Mouse (Mus musculus) monocyte, adult 5-6 weeks (primary cell): Measurements from ENCODE around the gene Oaz2. TPM values are rescaled to one million over a fixed set of nuclear protein-coding genes. Genes with fewer than 3 reads are reported as not detected.
"Not testable (repeated sequence)": the region's sequence is repeated elsewhere in the genome, so short reads cannot be mapped to it uniquely, and the experiment has no call there.

Experiments used
- ATAC-seq: fragments of 153-309, 156-312 bp; replicated peaks from 2 replicates; pipeline ENCODE4 v1.8.0; 2017; ENCODE audit warnings: mild to moderate bottlenecking; ENCODE audit not compliant: low TSS enrichment, insufficient number of reproducible peaks, severe bottlenecking, poor library complexity, low FRiP score
- total RNA-seq: library from RNA; stranded (forward); fragments of 200-1000, 200-491, 200-594 nt; gene quantifications from 3 replicates; pipeline ENCODE4 v1.2.3, GENCODE M21; 2017

Oaz2 gene
- total RNA-seq, 1 experiment from 2014 or later: 107 TPM

- peak; percentile 63 for ATAC-seq
Observed at GRCm38 (mm10) chr9:65680938-65681633, 13.3 kb downstream of the Oaz2 start.

GRCm38 (mm10) chr9:65681634-65681940 is 13.8 kb downstream of the Oaz2 start:
- ATAC-seq: no peak

- ATAC-seq: no peak
Observed at GRCm38 (mm10) chr9:65682183-65682582, 14.4 kb downstream of the Oaz2 start.

- ATAC-seq: no peak
Observed at GRCm38 (mm10) chr9:65682994-65683393, 15.2 kb downstream of the Oaz2 start.

- ATAC-seq: no peak
Observed at GRCm38 (mm10) chr9:65684704-65685103, 16.9 kb downstream of the Oaz2 start.

- not testable (repeated sequence) for ATAC-seq
Observed at GRCm38 (mm10) chr9:65689869-65690268, 22.1 kb downstream of the Oaz2 start.

- ATAC-seq: no peak
Observed at GRCm38 (mm10) chr9:65692466-65692865, 24.7 kb downstream of the Oaz2 start.

GRCm38 (mm10) chr9:65692959-65693603 is 25.3 kb downstream of the Oaz2 start:
- ATAC-seq: peak; percentile 81

- no peak for ATAC-seq
Observed at GRCm38 (mm10) chr9:65695646-65696045, 27.8 kb downstream of the Oaz2 start.

- ATAC-seq: no peak
Observed at GRCm38 (mm10) chr9:65696337-65696736, 28.5 kb downstream of the Oaz2 start.

- no peak for ATAC-seq
Observed at GRCm38 (mm10) chr9:65697356-65697755, 29.6 kb downstream of the Oaz2 start.

GRCm38 (mm10) chr9:65697992-65698391 is 30.2 kb downstream of the Oaz2 start:
- ATAC-seq: no peak

- no peak for ATAC-seq
Observed at GRCm38 (mm10) chr9:65700504-65700903, 32.7 kb downstream of the Oaz2 start.

- no peak for ATAC-seq
Observed at GRCm38 (mm10) chr9:65702286-65702685, 34.5 kb downstream of the Oaz2 start.

- ATAC-seq: no peak
Observed at GRCm38 (mm10) chr9:65703241-65703640, 35.4 kb downstream of the Oaz2 start.

- ATAC-seq: no peak
Observed at GRCm38 (mm10) chr9:65703926-65704595, 36.3 kb downstream of the Oaz2 start.

GRCm38 (mm10) chr9:65718195-65718594 is 50.4 kb downstream of the Oaz2 start:
- ATAC-seq: no peak

GRCm38 (mm10) chr9:65721161-65721566 is 53.4 kb downstream of the Oaz2 start:
- no peak for ATAC-seq

- ATAC-seq: no peak
Observed at GRCm38 (mm10) chr9:65724471-65725290, 56.9 kb downstream of the Oaz2 start.
